Mouse (Mus musculus): Measurements from ENCODE around the gene Ppm1h.

GRCm38 (mm10) chr10:122690698-122691097 lies 12.1 kb downstream of the Ppm1h start:
- TF ChIP-seq CTCF (IDR thresholded peaks at IDR 0.05) (no peak), EP300 (IDR thresholded peaks at IDR 0.05) (no peak)

Data from lung, postnatal 0 days (tissue).